Mouse (Mus musculus) midbrain, postnatal 0 days (tissue): Measurements from ENCODE around the gene Smpd2. TPM values are rescaled to one million over a fixed set of nuclear protein-coding genes. Genes with fewer than 3 reads are reported as not detected.

ENCODE experiments used
- ATAC-seq: fragments of 200-750 bp; cut with Nextera tagmentation; 2 replicates; pipeline ENCODE4 v1.8.0; 2017; ENCODE audit warnings: moderate number of reproducible peaks, mild to moderate bottlenecking, moderate TSS enrichment, moderate library complexity; ENCODE audit not compliant: low FRiP score
- DNase-seq: peaks from one replicate; pipeline ENCODE4 v3.0.0-alpha.2; 2015; ENCODE audit warnings: low spot score
- H3K27ac ChIP-seq: fragments of 300-500 bp; sonication (generic); 2 replicates; pipeline ENCODE4 v1.5.1; 2014; ENCODE audit warnings: low read depth, mild to moderate bottlenecking, low read length, mixed read lengths
- H3K27me3 ChIP-seq: fragments of 300-500 bp; sonication (generic); 2 replicates; pipeline ENCODE4 v1.6.1; 2014; ENCODE audit warnings: low read length, control low read depth, mixed read lengths; ENCODE audit not compliant: insufficient read depth
- H3K36me3 ChIP-seq: fragments of 300-500 bp; sonication (generic); 2 replicates; pipeline ENCODE4 v1.6.1; 2014; ENCODE audit warnings: low read length, control low read depth, mixed read lengths; ENCODE audit not compliant: insufficient read depth
- H3K4me1 ChIP-seq: fragments of 300-500 bp; sonication (generic); 2 replicates; pipeline ENCODE4 v1.6.1; 2014; ENCODE audit warnings: mild to moderate bottlenecking, control low read depth, antibody characterized with exemption, low read length, mixed read lengths; ENCODE audit not compliant: insufficient read depth
- H3K4me2 ChIP-seq: fragments of 300-500 bp; sonication (generic); 2 replicates; pipeline ENCODE4 v1.6.1; 2014; ENCODE audit warnings: low read depth, mild to moderate bottlenecking, low read length, mixed read lengths; ENCODE audit not compliant: poor library complexity, severe bottlenecking
- H3K4me3 ChIP-seq: fragments of 300-500 bp; sonication (generic); 2 replicates; pipeline ENCODE4 v1.5.1; 2014; ENCODE audit warnings: low read depth, mild to moderate bottlenecking, low read length, moderate library complexity
- H3K9ac ChIP-seq: fragments of 300-500 bp; sonication (generic); replicated peaks from 2 replicates; pipeline ENCODE4 v1.6.1; 2014; ENCODE audit warnings: mild to moderate bottlenecking, low read length, moderate library complexity, mixed read lengths; ENCODE audit not compliant: poor library complexity, severe bottlenecking
- H3K9me3 ChIP-seq: fragments of 300-500 bp; sonication (generic); 2 replicates; pipeline ENCODE4 v1.6.1; 2016; ENCODE audit warnings: low read length, control low read depth
- CTCF ChIP-seq: IDR thresholded peaks from 2 replicates; pipeline ENCODE4 v1.5.1; 2016; ENCODE audit warnings: antibody characterized with exemption, mild to moderate bottlenecking
- WGBS: fragments of 180-500 bp; shearing (Covaris S2); extraction: QIAGEN DNeasy Blood & Tissue Kit; methylation state at CpG from one replicate; pipeline ENCODE4 v1.1.7; 2014; 5-methylcytosine and 5-hydroxymethylcytosine counted together
- polyA plus RNA-seq: library from polyadenylated mRNA; unstranded; fragments of >200 nt; fragmentation: Nextera tagmentation; extraction: Ambion mirVana; gene quantifications from 2 replicates; pipeline ENCODE4 v1.2.1, GENCODE M21; 2015
- total RNA-seq: library from RNA; depleted of rRNA; stranded (reverse); fragments of >200 nt; gene quantifications from 2 replicates; pipeline ENCODE4 v1.2.3, GENCODE M21; 2014

Smpd2 gene
- total and polyA plus RNA-seq, 2 experiments from 2014 or later = 36.9 to 44.0 TPM

- WGBS = 93% methylated on average over 5 of the region's 5 CpGs
- DNase-seq (no peak), ATAC-seq (no peak)
- Histone ChIP-seq H3K4me2 (no peak overlapping the region), H3K36me3 (peaks cover 16% of the 10 kb centered on the region; the same call in 1 of the 2 replicates), H3K27me3 (no peaks in the 10 kb centered on the region), H3K27ac (no peak overlapping the region), H3K9ac (no peak overlapping the region), H3K9me3 (no peaks in the 10 kb centered on the region), H3K4me3 (no peak overlapping the region), H3K4me1 (no peaks in the 10 kb centered on the region)
- TF ChIP-seq CTCF = no peak
These were observed 39.8 kb upstream of the Smpd2 start for GRCm38 (mm10) chr10:41529972-41530371.

- DNase-seq (no peak), ATAC-seq (no peak)
- no peak for TF ChIP-seq CTCF
- Histone ChIP-seq H3K36me3 (peaks cover 9% of the 10 kb centered on the region; the same call in 1 of the 2 replicates), H3K4me3 (no peak overlapping the region), H3K4me2 (no peak overlapping the region), H3K4me1 (peaks cover 10% of the 10 kb centered on the region; the same call in 1 of the 2 replicates), H3K9me3 (no peaks in the 10 kb centered on the region), H3K27ac (no peak overlapping the region), H3K9ac (no peak overlapping the region), H3K27me3 (no peaks in the 10 kb centered on the region)
- WGBS = 69% methylated on average over 1 of the region's 1 CpGs
These were observed 35.5 kb upstream of the Smpd2 start for GRCm38 (mm10) chr10:41525696-41526095.

- no peak overlapping the region for H3K4me2 ChIP-seq
- DNase-seq (no peak), ATAC-seq (no peak)
- H3K9me3 ChIP-seq = no peaks in the 10 kb centered on the region
- H3K27ac ChIP-seq = no peak overlapping the region
- H3K9ac ChIP-seq = no peak overlapping the region
- 0 out of 2 replicates have a peak, but pooled peaks cover 3% of the 10 kb centered on the region for H3K36me3 ChIP-seq
- no peak for TF ChIP-seq CTCF
- no peak overlapping the region for H3K4me3 ChIP-seq
- 82% methylated on average over 3 of the region's 3 CpGs for WGBS
- no peaks in the 10 kb centered on the region for H3K27me3 ChIP-seq
- H3K4me1 ChIP-seq = peaks cover 10% of the 10 kb centered on the region; the same call in 1 of the 2 replicates
These were observed 33.2 kb upstream of the Smpd2 start for GRCm38 (mm10) chr10:41523386-41523785.

GRCm38 (mm10) chr10:41520410-41520673 lies 30.2 kb upstream of the Smpd2 start:
- DNase-seq (no peak), ATAC-seq (no peak)
- Histone ChIP-seq H3K4me2 (peak overlapping the region; percentile 87), H3K27me3 (no peaks in the 10 kb centered on the region), H3K9ac (no peak overlapping the region), H3K36me3 (no peaks in the 10 kb centered on the region), H3K4me3 (peak overlapping the region; percentile 93), H3K27ac (no peak overlapping the region), H3K4me1 (peaks cover 10% of the 10 kb centered on the region; the same call in 1 of the 2 replicates), H3K9me3 (no peaks in the 10 kb centered on the region)
- 7% methylated on average over 5 of the region's 5 CpGs for whole genome bisulfite sequencing
- no peak for TF ChIP-seq CTCF

- peak; percentile 36 for DNase-seq
- H3K36me3 ChIP-seq = no peaks in the 10 kb centered on the region
- H3K9me3 ChIP-seq = no peaks in the 10 kb centered on the region
- peak overlapping the region; percentile 98 for H3K27ac ChIP-seq
- peaks cover 10% of the 10 kb centered on the region; the same call in 1 of the 2 replicates for H3K4me1 ChIP-seq
- H3K4me3 ChIP-seq = peak overlapping the region; percentile 93
- H3K9ac ChIP-seq = peak overlapping the region; percentile 88
- H3K27me3 ChIP-seq = no peaks in the 10 kb centered on the region
- H3K4me2 ChIP-seq = peak overlapping the region; percentile 87
- under 1% methylated on average over 60 of the region's 65 CpGs for WGBS
- no peak for TF ChIP-seq CTCF
- ATAC-seq = peak; percentile 70
These were observed 29.7 kb upstream of the Smpd2 start for GRCm38 (mm10) chr10:41519640-41520409.

- Histone ChIP-seq H3K4me2 (peak within 1 kb of the TSS; percentile 87), H3K36me3 (no peaks in the 10 kb centered on the region), H3K27me3 (no peaks in the 10 kb centered on the region), H3K9me3 (no peaks in the 10 kb centered on the region), H3K27ac (peak within 1 kb of the TSS; percentile 98), H3K4me3 (peak within 1 kb of the TSS; percentile 93), H3K9ac (peak within 1 kb of the TSS; percentile 88), H3K4me1 (peaks cover 10% of the 10 kb centered on the region; the same call in 1 of the 2 replicates)
- TF ChIP-seq CTCF = no peak
- ATAC-seq (peak; percentile 93), DNase-seq (peak; percentile 96)
- WGBS = under 1% methylated on average over 56 of the region's 69 CpGs
These were observed 28.9 kb upstream of the Smpd2 start, which contains the start of gene Cd164 for GRCm38 (mm10) chr10:41518981-41519618. Cd164 (plus strand) TSS chr10:41519414.
